ENCODE assay signal across 23 mouse cellular contexts in genomic region chr13:94979081-94979480, GRCm38 (mm10). TPM values are rescaled to one million over a fixed set of nuclear protein-coding genes. Genes with fewer than 3 reads are reported as not detected.
DNase-seq lines count a peak whose midpoint lies in the region; ATAC-seq lines count a peak whose summit lies in the region.
"Had no signal": no experiment of that assay in that cellular context is flagged by ENCODE, and none has a peak within 500 bp of the region (broad histone marks: within the 10 kb centered on the region; RNA-seq: fewer than 3 reads in every experiment).

No protein-coding gene starts in this region.

- no peak overlapping the region for H3K27ac ChIP-seq in heart, embryonic 10.5 days
- H3K27ac ChIP-seq in kidney, embryonic 14.5 days (ENCODE audit: low read depth, low read length), result no peak overlapping the region
- H3K27ac ChIP-seq in limb, embryonic 10.5 days, result peak overlapping the region; percentile 3; the same call in 1 of the 2 replicates
- H3K27ac ChIP-seq: embryonic facial prominence, embryonic 12.5 days; hindbrain, embryonic 13.5 days; liver, embryonic 15.5 days; macrophage; neural tube, embryonic 15.5 days had no signal

- ATAC-seq in kidney, embryonic 14.5 days (ENCODE audit: low FRiP score, low TSS enrichment), result no peak
- no peak for ATAC-seq in megakaryocyte progenitor cell, adult 5-6 weeks (replicated peaks; ENCODE audit: poor library complexity)
- ATAC-seq: forebrain, postnatal 0 days; Patski had no signal

- WGBS in heart, embryonic 10.5 days, result 32% methylated on average over 7 of the region's 7 CpGs
- WGBS in kidney, embryonic 14.5 days, result 37% methylated on average over 7 of the region's 7 CpGs
- 39% methylated on average over 7 of the region's 7 CpGs for WGBS in limb, embryonic 10.5 days

- peaks cover 26% of the 10 kb centered on the region for H3K4me1 ChIP-seq in heart, embryonic 10.5 days
- H3K4me1 ChIP-seq in kidney, embryonic 14.5 days (ENCODE audit: control insufficient read depth, insufficient read depth, low read length), result peaks cover 9% of the 10 kb centered on the region
- peaks cover 35% of the 10 kb centered on the region for H3K4me1 ChIP-seq in limb, embryonic 10.5 days

- no peak overlapping the region for H3K4me2 ChIP-seq in kidney, embryonic 14.5 days (replicated peaks; ENCODE audit: low read depth, low read length)
- H3K4me2 ChIP-seq: embryonic facial prominence, embryonic 12.5 days; hindbrain, embryonic 13.5 days; liver, embryonic 15.5 days; midbrain, embryonic 11.5 days; neural tube, embryonic 15.5 days had no signal

- DNase-seq in heart, adult 11 months, result peak; percentile 85
- no peak for DNase-seq in heart, embryonic 10.5 days (ENCODE audit: low spot score)
- peak; percentile 12 for DNase-seq in kidney, postnatal 10 days
- DNase-seq in A20 (ENCODE audit: low read depth, low spot score), result peak; percentile 39
- no peak for DNase-seq in limb, embryonic 10.5 days (ENCODE audit: low spot score)
- DNase-seq in urinary bladder, postnatal 14 days (ENCODE audit: low spot score), result no peak
- DNase-seq: cerebellum, adult 2 months; cerebellum, postnatal 25 days; forebrain, postnatal 0 days; gastrocnemius, postnatal 25 days; kidney, adult 9 months; left cerebral cortex, postnatal 4 days; liver; right cerebral cortex, postnatal 14 days had no signal

- no peak overlapping the region for H3K4me3 ChIP-seq in heart, embryonic 10.5 days
- no peak overlapping the region for H3K4me3 ChIP-seq in kidney, embryonic 14.5 days (ENCODE audit: low read length)
- no peak overlapping the region for H3K4me3 ChIP-seq in limb, embryonic 10.5 days
- H3K4me3 ChIP-seq: embryonic facial prominence, embryonic 12.5 days; hindbrain, embryonic 13.5 days; liver, embryonic 15.5 days; neural tube, embryonic 15.5 days had no signal

- H3K27me3 ChIP-seq in heart, embryonic 10.5 days (ENCODE audit: insufficient read depth, poor library complexity, severe bottlenecking), result no peaks in the 10 kb centered on the region
- H3K27me3 ChIP-seq in kidney, embryonic 14.5 days (ENCODE audit: control insufficient read depth, insufficient read depth, low read length), result no peaks in the 10 kb centered on the region
- no peaks in the 10 kb centered on the region for H3K27me3 ChIP-seq in limb, embryonic 10.5 days (ENCODE audit: low read depth, poor library complexity, severe bottlenecking)
- H3K27me3 ChIP-seq: embryonic facial prominence, embryonic 12.5 days; hindbrain, embryonic 13.5 days; liver, embryonic 15.5 days; neural tube, embryonic 15.5 days; Patski had no signal

- no peak overlapping the region for H3K9ac ChIP-seq in kidney, embryonic 14.5 days (ENCODE audit: low read depth, low read length)
- H3K9ac ChIP-seq: embryonic facial prominence, embryonic 12.5 days; forebrain, postnatal 0 days; hindbrain, embryonic 13.5 days; liver, embryonic 15.5 days; neural tube, embryonic 15.5 days had no signal

- H3K36me3 ChIP-seq in heart, embryonic 10.5 days, result peaks cover 8% of the 10 kb centered on the region; the same call in 1 of the 2 replicates
- H3K36me3 ChIP-seq in kidney, embryonic 14.5 days (ENCODE audit: control insufficient read depth, insufficient read depth, low read length), result peaks cover 3% of the 10 kb centered on the region; the same call in 1 of the 2 replicates
- peaks cover 8% of the 10 kb centered on the region for H3K36me3 ChIP-seq in limb, embryonic 10.5 days
- H3K36me3 ChIP-seq: liver, embryonic 15.5 days had no signal

- no peaks in the 10 kb centered on the region for H3K9me3 ChIP-seq in heart, embryonic 10.5 days
- no peaks in the 10 kb centered on the region for H3K9me3 ChIP-seq in kidney, embryonic 14.5 days (ENCODE audit: control insufficient read depth, low read length)
- H3K9me3 ChIP-seq in limb, embryonic 10.5 days (replicated peaks), result no peaks in the 10 kb centered on the region
- H3K9me3 ChIP-seq: embryonic facial prominence, embryonic 12.5 days; hindbrain, embryonic 13.5 days; liver, embryonic 15.5 days; neural tube, embryonic 15.5 days had no signal

RNA-seq across cellular contexts. Expression of gene Wdr41, which starts 2.9 kb away (rescaled TPM):
- 17.3 and 19.3 TPM in 2 replicates for polyA plus RNA-seq in heart, embryonic 10.5 days (2016; fragmentation: Nextera tagmentation; extraction: Ambion mirVana)
- 15.9 and 25.3 TPM in 2 replicates for polyA plus RNA-seq in kidney, embryonic 14.5 days (2014; fragmentation: Nextera tagmentation; extraction: Ambion mirVana)
- 12.6 and 16.4 TPM in 2 replicates for polyA plus RNA-seq in limb, embryonic 10.5 days (2016; fragmentation: Nextera tagmentation; extraction: Ambion mirVana)
- total RNA-seq in megakaryocyte progenitor cell, adult 5-6 weeks (2015), result 27.7 and 29.0 TPM in 2 replicates
- 19.1 and 19.4 TPM in 2 replicates for total RNA-seq in megakaryocyte progenitor cell, adult 5-6 weeks (2017)

Comparison
In these comparisons a context has a peak if more than half of its experiments do, and no peak if none do; other contexts are left out.
1. DNase-seq: peak in heart, adult 11 months (single experiment), kidney, postnatal 10 days (single experiment) and A20 (single experiment); none in heart, embryonic 10.5 days (single experiment), limb, embryonic 10.5 days (single experiment) and urinary bladder, postnatal 14 days (single experiment).